Comparison of ENCODE assay signal across 15 mouse cellular contexts in the genomic region with DNA sequence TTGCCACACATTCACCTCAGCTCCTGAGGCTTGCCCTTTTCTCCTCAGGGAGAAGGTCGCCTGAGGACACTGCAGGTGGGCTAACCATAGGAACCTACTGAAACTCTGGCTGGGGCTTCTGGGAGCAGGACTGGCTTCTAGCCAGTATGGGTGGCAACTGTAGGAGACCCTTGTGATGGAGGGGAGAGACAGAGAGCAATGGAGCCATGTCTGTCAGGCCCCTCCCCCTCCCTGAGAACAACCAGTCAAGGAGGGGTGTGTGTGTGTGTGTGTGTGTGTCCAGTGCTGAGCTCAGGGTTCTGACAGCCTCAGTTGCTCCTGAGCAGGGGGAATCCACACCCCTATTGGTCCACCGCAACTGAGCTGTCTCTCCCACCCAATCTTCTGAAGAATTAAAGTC. TPM values are rescaled to one million over a fixed set of nuclear protein-coding genes. Genes with fewer than 3 reads are reported as not detected.
DNase-seq lines count a peak whose midpoint lies in the region; ATAC-seq and TF ChIP-seq lines count a peak whose summit lies in the region.
"Had no signal": no experiment of that assay in that cellular context is flagged by ENCODE, and none has a peak within 500 bp of the region (broad histone marks: within the 10 kb centered on the region; RNA-seq: fewer than 3 reads in every experiment).

No protein-coding gene starts in this region.

- no peak for TF ChIP-seq RAD21 in CH12.LX (IDR thresholded peaks at IDR 0.05; ENCODE audit: low read depth, low read length)

- H3K9me3 ChIP-seq in embryonic facial prominence, embryonic 13.5 days, result no peaks in the 10 kb centered on the region
- no peaks in the 10 kb centered on the region for H3K9me3 ChIP-seq in embryonic facial prominence, embryonic 10.5 days
- H3K9me3 ChIP-seq in hindbrain, embryonic 10.5 days, result no peaks in the 10 kb centered on the region
- 0 out of 2 replicates have a peak, but pooled peaks cover 2% of the 10 kb centered on the region for H3K9me3 ChIP-seq in hindbrain, embryonic 16.5 days (ENCODE audit: control insufficient read depth, low read length)
- H3K9me3 ChIP-seq in midbrain, embryonic 10.5 days (replicated peaks), result no peaks in the 10 kb centered on the region; the same call in 1 of the 2 replicates
- no peaks in the 10 kb centered on the region for H3K9me3 ChIP-seq in midbrain, embryonic 13.5 days
- no peaks in the 10 kb centered on the region for H3K9me3 ChIP-seq in CH12.LX (replicated peaks; ENCODE audit: low read length)
- H3K9me3 ChIP-seq: forebrain, embryonic 12.5 days; hindbrain, embryonic 15.5 days had no signal

- H3K4me3 ChIP-seq in embryonic facial prominence, embryonic 13.5 days, result no peak overlapping the region
- H3K4me3 ChIP-seq in embryonic facial prominence, embryonic 10.5 days, result no peak overlapping the region
- no peak overlapping the region for H3K4me3 ChIP-seq in hindbrain, embryonic 10.5 days
- no peak overlapping the region for H3K4me3 ChIP-seq in hindbrain, embryonic 16.5 days (ENCODE audit: low read length)
- no peak overlapping the region for H3K4me3 ChIP-seq in midbrain, embryonic 10.5 days
- no peak overlapping the region for H3K4me3 ChIP-seq in midbrain, embryonic 13.5 days (replicated peaks)
- H3K4me3 ChIP-seq in CH12.LX (replicated peaks in 1 of 3; ENCODE audit: low read depth in 2 of 3, low read length in 2 of 3, poor library complexity in 1 of 3), result no peak overlapping the region
- H3K4me3 ChIP-seq: forebrain, embryonic 12.5 days; heart, adult 2 months; heart, embryonic 12.5 days; hindbrain, embryonic 15.5 days had no signal

- TF ChIP-seq POLR2A in CH12.LX (IDR thresholded peaks at IDR 0.05; ENCODE audit: low read depth, low read length), result no peak

- no peaks in the 10 kb centered on the region for H3K36me3 ChIP-seq in embryonic facial prominence, embryonic 13.5 days
- no peaks in the 10 kb centered on the region for H3K36me3 ChIP-seq in embryonic facial prominence, embryonic 10.5 days (replicated peaks)
- H3K36me3 ChIP-seq in hindbrain, embryonic 10.5 days, result no peaks in the 10 kb centered on the region
- H3K36me3 ChIP-seq in hindbrain, embryonic 16.5 days (ENCODE audit: control insufficient read depth, insufficient read depth, low read length), result no peaks in the 10 kb centered on the region
- no peaks in the 10 kb centered on the region for H3K36me3 ChIP-seq in midbrain, embryonic 10.5 days
- no peaks in the 10 kb centered on the region for H3K36me3 ChIP-seq in midbrain, embryonic 13.5 days
- no peaks in the 10 kb centered on the region for H3K36me3 ChIP-seq in CH12.LX (replicated peaks in 1 of 2; ENCODE audit: control insufficient read depth in 1 of 2, insufficient read depth in 1 of 2, low read length in 1 of 2)
- H3K36me3 ChIP-seq: forebrain, embryonic 12.5 days; heart, embryonic 12.5 days; hindbrain, embryonic 15.5 days had no signal

- in situ Hi-C loops in CH12.LX (cut with MboI; ENCODE audit: low pct_ligation_motif_present, low pct_unique_long_range_greater_than_20kb, low sequenced_read_pairs), result no loop called here

- no peak for DNase-seq in embryonic facial prominence, embryonic 10.5 days (ENCODE audit: low spot score)
- no peak for DNase-seq in hindbrain, embryonic 10.5 days (ENCODE audit: low spot score)
- DNase-seq in midbrain, embryonic 10.5 days (ENCODE audit: low spot score), result no peak
- no peak for DNase-seq in CH12.LX (ENCODE audit: extremely low read depth)
- DNase-seq in layer of hippocampus, adult 11-12 months (ENCODE audit: low spot score), result no peak
- DNase-seq: cerebellum, adult 9-10 months had no signal

- no peak for ATAC-seq in embryonic facial prominence, embryonic 13.5 days (ENCODE audit: insufficient number of reproducible peaks, insufficient read depth, low FRiP score, low TSS enrichment, low read depth)
- ATAC-seq in hindbrain, embryonic 16.5 days, result no peak
- no peak for ATAC-seq in midbrain, embryonic 13.5 days

- no peaks in the 10 kb centered on the region for H3K79me2 ChIP-seq in CH12.LX (replicated peaks; ENCODE audit: control insufficient read depth, extremely low read depth, insufficient read depth, poor library complexity, severe bottlenecking)

- H3K4me1 ChIP-seq in embryonic facial prominence, embryonic 13.5 days, result peaks cover 28% of the 10 kb centered on the region
- peaks cover 50% of the 10 kb centered on the region for H3K4me1 ChIP-seq in embryonic facial prominence, embryonic 10.5 days
- H3K4me1 ChIP-seq in hindbrain, embryonic 10.5 days (replicated peaks), result peaks cover 58% of the 10 kb centered on the region
- peaks cover 5% of the 10 kb centered on the region for H3K4me1 ChIP-seq in hindbrain, embryonic 16.5 days (ENCODE audit: control insufficient read depth, insufficient read depth, low read depth, low read length)
- H3K4me1 ChIP-seq in midbrain, embryonic 10.5 days, result peaks cover 39% of the 10 kb centered on the region
- H3K4me1 ChIP-seq in midbrain, embryonic 13.5 days (replicated peaks), result peaks cover 17% of the 10 kb centered on the region; the same call in 1 of the 2 replicates
- H3K4me1 ChIP-seq in CH12.LX (ENCODE audit: control insufficient read depth in 1 of 2, insufficient read depth in 2 of 2), result peaks cover 12 to 28% of the 10 kb centered on the region in 2 experiments

- H3K4me2 ChIP-seq in embryonic facial prominence, embryonic 13.5 days, result no peak overlapping the region
- no peak overlapping the region for H3K4me2 ChIP-seq in hindbrain, embryonic 16.5 days (ENCODE audit: low read length)
- no peak overlapping the region for H3K4me2 ChIP-seq in midbrain, embryonic 13.5 days (replicated peaks)
- H3K4me2 ChIP-seq in CH12.LX (ENCODE audit: insufficient read depth, low read depth, poor library complexity, severe bottlenecking), result 0 out of 2 replicates have a peak overlapping the region, but pooled peaks have one; percentile 25
- H3K4me2 ChIP-seq: forebrain, embryonic 12.5 days; heart, embryonic 12.5 days; hindbrain, embryonic 15.5 days had no signal

- WGBS in embryonic facial prominence, embryonic 13.5 days, result 61% methylated on average over 2 of the region's 2 CpGs
- 62% methylated on average over 2 of the region's 2 CpGs for WGBS in embryonic facial prominence, embryonic 10.5 days
- WGBS in hindbrain, embryonic 10.5 days, result 59% methylated on average over 2 of the region's 2 CpGs
- WGBS in hindbrain, embryonic 16.5 days, result 63% methylated on average over 2 of the region's 2 CpGs
- 64% methylated on average over 2 of the region's 2 CpGs for WGBS in midbrain, embryonic 10.5 days
- WGBS in midbrain, embryonic 13.5 days, result 58% methylated on average over 2 of the region's 2 CpGs

- TF ChIP-seq EP300 in CH12.LX (IDR thresholded peaks at IDR 0.05; ENCODE audit: low read length), result no peak

- no peak overlapping the region for H3K9ac ChIP-seq in embryonic facial prominence, embryonic 13.5 days
- no peak overlapping the region for H3K9ac ChIP-seq in hindbrain, embryonic 16.5 days (ENCODE audit: low read depth, low read length)
- no peak overlapping the region for H3K9ac ChIP-seq in midbrain, embryonic 13.5 days (replicated peaks)
- H3K9ac ChIP-seq in CH12.LX (ENCODE audit: insufficient read depth, low read depth), result no peak overlapping the region
- H3K9ac ChIP-seq: forebrain, embryonic 12.5 days; hindbrain, embryonic 15.5 days had no signal

- TF ChIP-seq CTCF in CH12.LX (conservative IDR thresholded peaks at IDR 0.05 in 1 of 2, IDR thresholded peaks at IDR 0.05 in 1 of 2; ENCODE audit: low read depth in 2 of 2, low read length in 2 of 2), result no peak

- dilution Hi-C loops in CH12.LX (cut with MboI; ENCODE audit: extremely low pct_ligation_motif_present, extremely low pct_unique_long_range_greater_than_20kb, low sequenced_read_pairs), result no loop called here

- peak overlapping the region; percentile 84; the same call in 1 of the 2 replicates for H3K27ac ChIP-seq in embryonic facial prominence, embryonic 13.5 days
- no peak overlapping the region for H3K27ac ChIP-seq in embryonic facial prominence, embryonic 10.5 days (replicated peaks)
- H3K27ac ChIP-seq in hindbrain, embryonic 10.5 days, result peak overlapping the region; percentile 57
- no peak overlapping the region for H3K27ac ChIP-seq in hindbrain, embryonic 16.5 days (ENCODE audit: low read depth, low read length)
- peak overlapping the region; percentile 79 for H3K27ac ChIP-seq in midbrain, embryonic 10.5 days (replicated peaks)
- H3K27ac ChIP-seq in midbrain, embryonic 13.5 days, result no peak overlapping the region
- H3K27ac ChIP-seq in CH12.LX (ENCODE audit: insufficient read depth, low read depth), result no peak overlapping the region
- H3K27ac ChIP-seq: forebrain, embryonic 12.5 days; hindbrain, embryonic 15.5 days had no signal

- H3K27me3 ChIP-seq in embryonic facial prominence, embryonic 13.5 days, result no peaks in the 10 kb centered on the region
- no peaks in the 10 kb centered on the region for H3K27me3 ChIP-seq in embryonic facial prominence, embryonic 10.5 days (replicated peaks; ENCODE audit: low read depth, poor library complexity, severe bottlenecking)
- no peaks in the 10 kb centered on the region for H3K27me3 ChIP-seq in hindbrain, embryonic 10.5 days (ENCODE audit: insufficient read depth, poor library complexity, severe bottlenecking)
- no peaks in the 10 kb centered on the region for H3K27me3 ChIP-seq in hindbrain, embryonic 16.5 days (replicated peaks; ENCODE audit: control insufficient read depth, insufficient read depth, low read length)
- H3K27me3 ChIP-seq in midbrain, embryonic 10.5 days (ENCODE audit: low read depth, poor library complexity, severe bottlenecking), result no peaks in the 10 kb centered on the region
- no peaks in the 10 kb centered on the region for H3K27me3 ChIP-seq in midbrain, embryonic 13.5 days
- peaks cover 10% of the 10 kb centered on the region for H3K27me3 ChIP-seq in CH12.LX (replicated peaks)
- H3K27me3 ChIP-seq: forebrain, embryonic 12.5 days; heart, embryonic 12.5 days; hindbrain, embryonic 15.5 days; Patski had no signal

TF ChIP-seq in CH12.LX, 34 proteins besides CTCF, POLR2A, EP300 and RAD21 (continues in another document):
- TF ChIP-seq PAX5 (IDR thresholded peaks at IDR 0.05; ENCODE audit: low read length) (no peak), MAX (IDR thresholded peaks at IDR 0.05; ENCODE audit: low read length) (no peak), ELF1 (IDR thresholded peaks at IDR 0.05; ENCODE audit: low read depth, low read length) (no peak), ZNF384 (IDR thresholded peaks at IDR 0.05; ENCODE audit: low read depth, low read length) (no peak)

RNA-seq across cellular contexts. Expression of a gene that starts 7.2 kb away (rescaled TPM):
- polyA plus RNA-seq in embryonic facial prominence, embryonic 13.5 days (2015; fragmentation: Nextera tagmentation; extraction: Ambion mirVana), result 1.9 and 2.0 TPM in 2 replicates
- 0.44 and 0.86 TPM in 2 replicates for polyA plus RNA-seq in embryonic facial prominence, embryonic 10.5 days (2016; fragmentation: Nextera tagmentation; extraction: Ambion mirVana)
- 0.33 and 0.47 TPM in 2 replicates for polyA plus RNA-seq in hindbrain, embryonic 10.5 days (2016; fragmentation: Nextera tagmentation; extraction: Ambion mirVana)
- polyA plus RNA-seq in hindbrain, embryonic 16.5 days (2015; fragmentation: Nextera tagmentation; extraction: Ambion mirVana), result 0.19 and 0.99 TPM in 2 replicates
- polyA plus RNA-seq in midbrain, embryonic 10.5 days (2016; fragmentation: Nextera tagmentation; extraction: Ambion mirVana), result 0.20 and 0.34 TPM in 2 replicates
- polyA plus RNA-seq in midbrain, embryonic 13.5 days (2015; fragmentation: Nextera tagmentation; extraction: Ambion mirVana), result 0.27 and 0.43 TPM in 2 replicates
- total RNA-seq in CH12.LX (2012; rRNA removed) (0.51 TPM in 1 of 2 replicates, not detected in the other), CH12.LX (2014; rRNA removed) (not detected in 2 replicates)
- 0.29 TPM in 1 of 2 replicates, not detected in the other for polyA plus RNA-seq in CH12.LX (2012; ENCODE audit: insufficient read length, low read depth)
- polyA plus RNA-seq: embryonic facial prominence, embryonic 11.5 days had no signal

Comparison
In these comparisons a context has a peak if more than half of its experiments do, and no peak if none do; other contexts are left out.
1. H3K27ac ChIP-seq: peak in embryonic facial prominence, embryonic 13.5 days (single experiment), hindbrain, embryonic 10.5 days (single experiment) and midbrain, embryonic 10.5 days (single experiment); none in embryonic facial prominence, embryonic 10.5 days (single experiment), hindbrain, embryonic 16.5 days (single experiment), midbrain, embryonic 13.5 days (single experiment) and CH12.LX (single experiment).